Mouse (Mus musculus): ENCODE measurements around the gene Olfr165.
"Not testable (repeated sequence)": the region's sequence is repeated elsewhere in the genome, so short reads cannot be mapped to it uniquely, and the experiment has no call there.

Olfr165 gene

DNA sequence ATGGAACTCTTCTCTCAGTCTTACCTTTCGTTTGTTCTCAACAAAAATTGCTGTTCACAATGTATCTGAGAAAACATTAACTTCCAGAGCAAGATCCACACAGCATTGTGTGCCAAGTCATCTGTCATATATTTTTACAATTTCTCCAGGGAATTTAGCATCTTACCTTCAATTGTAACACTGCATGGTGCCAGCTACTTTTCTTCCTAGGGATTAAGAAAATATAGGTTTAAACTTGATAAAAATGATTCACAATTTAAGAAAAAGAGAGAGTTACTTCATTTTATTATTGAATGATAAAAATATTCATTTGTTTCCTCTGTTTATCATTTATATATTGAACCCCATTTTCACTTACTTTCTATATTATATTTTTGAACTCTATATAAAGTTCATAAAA, at the start of gene Olfr165:
Gene Olfr165, minus strand, starts transcription at position 101 of the 400 bp plus-strand sequence.
- DNase-seq (ENCODE audit: low read depth): no peak

DNA sequence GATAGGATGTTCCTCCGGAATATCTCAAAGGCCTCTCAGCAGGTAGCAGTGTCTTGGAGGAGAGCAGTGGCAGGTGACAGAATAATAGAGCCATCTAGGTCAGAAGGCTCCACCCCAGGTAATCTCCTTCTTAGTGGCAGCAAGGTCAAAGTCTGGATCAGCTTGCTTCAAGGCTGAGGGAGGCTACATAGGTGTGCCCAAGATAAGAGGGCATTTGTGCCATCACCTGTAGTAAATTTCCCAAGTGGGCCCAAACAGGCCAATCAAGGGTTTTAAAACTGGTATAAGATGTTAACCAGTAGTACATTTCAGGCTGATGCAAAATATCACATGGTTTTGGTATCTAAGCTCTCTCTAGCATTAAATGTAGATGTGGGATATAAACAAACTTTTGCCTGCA, 41.4 kb upstream of the Olfr165 start:
- no peak for DNase-seq (ENCODE audit: low read depth)

DNA sequence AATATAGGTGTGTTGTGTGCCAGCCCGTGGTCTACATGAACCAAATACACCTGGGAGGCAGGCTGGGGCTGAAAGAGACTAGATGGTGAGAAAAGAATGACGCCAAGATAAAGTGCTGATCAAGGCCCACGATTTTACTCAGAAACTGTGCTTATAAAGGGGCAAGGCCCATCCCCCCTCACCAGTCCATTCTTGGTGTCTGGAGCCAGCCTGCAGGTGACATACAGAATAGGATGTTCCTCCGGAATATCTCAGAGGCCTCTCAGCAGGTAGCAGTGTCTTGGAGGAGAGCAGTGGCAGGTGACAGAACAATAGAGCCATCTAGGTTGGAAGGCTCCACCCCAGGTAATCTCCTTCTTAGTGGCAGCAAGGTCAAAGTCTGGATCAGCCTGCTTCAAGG, 35.8 kb upstream of the Olfr165 start:
- not testable (repeated sequence) for DNase-seq (ENCODE audit: low read depth)

DNA sequence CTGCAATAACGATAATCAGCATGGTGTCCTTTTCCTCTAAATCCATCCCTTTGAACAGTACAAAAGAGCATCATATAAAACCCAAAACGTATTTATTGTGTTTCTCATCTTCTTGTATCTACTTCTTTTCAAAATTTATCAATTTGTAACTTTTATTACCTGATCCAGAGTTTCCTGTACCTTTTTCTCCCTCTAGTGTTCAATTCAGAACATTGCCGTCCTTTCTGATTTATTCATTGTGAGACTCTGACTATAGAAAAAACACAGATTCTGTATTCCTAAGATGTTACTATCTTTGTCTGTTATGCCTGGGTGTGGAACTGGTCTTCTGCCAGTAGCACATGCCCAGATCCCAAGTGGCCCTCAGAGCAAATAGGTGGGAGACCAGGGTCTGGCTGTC, 35.0 kb downstream of the Olfr165 start:
- DNase-seq (ENCODE audit: low read depth): no peak

Data from NIH3T3 (cell line).